Mouse (Mus musculus): ENCODE results near the gene Crabp2.

Gene Crabp2

DNA sequence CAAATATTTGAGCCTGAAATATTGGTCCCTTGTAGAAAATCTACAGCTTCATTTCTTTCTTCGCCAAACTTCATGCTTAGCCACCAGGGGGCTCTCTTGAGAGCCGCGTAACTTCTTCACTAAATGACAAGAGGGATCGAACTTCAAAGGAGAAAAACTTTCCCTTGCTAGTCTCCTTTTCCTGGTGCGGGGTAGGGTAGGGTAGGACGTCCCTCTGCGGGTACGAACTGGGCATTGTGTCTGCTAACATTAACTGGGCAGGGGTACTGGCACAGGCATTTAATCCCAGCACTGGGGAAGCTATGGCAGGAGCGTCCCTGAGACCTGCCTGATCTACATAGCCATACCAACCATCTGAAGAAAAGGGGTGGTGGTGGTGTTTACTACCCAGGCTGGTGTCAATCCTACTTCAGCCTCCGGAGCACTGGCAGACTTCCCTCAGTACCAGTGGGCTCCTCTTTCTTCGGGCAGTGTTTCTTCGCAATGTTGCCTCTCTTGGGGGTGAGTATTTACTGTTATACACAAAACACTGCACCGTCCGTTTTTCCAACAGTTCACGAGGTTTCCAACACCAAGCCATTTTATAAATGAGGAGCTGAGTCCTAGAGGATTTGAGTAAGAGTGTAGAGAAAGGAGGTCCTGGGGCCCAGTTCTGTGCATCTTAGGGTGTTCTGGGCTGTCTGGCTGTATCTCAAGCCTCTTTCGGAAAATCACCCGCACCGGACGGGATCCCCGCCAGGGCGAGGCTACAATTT, 21.9 kb downstream of the Crabp2 start:
- no peak for TF ChIP-seq GATA4 (IDR thresholded peaks at IDR 0.05; ENCODE audit: insufficient replicate concordance, low read length)

DNA sequence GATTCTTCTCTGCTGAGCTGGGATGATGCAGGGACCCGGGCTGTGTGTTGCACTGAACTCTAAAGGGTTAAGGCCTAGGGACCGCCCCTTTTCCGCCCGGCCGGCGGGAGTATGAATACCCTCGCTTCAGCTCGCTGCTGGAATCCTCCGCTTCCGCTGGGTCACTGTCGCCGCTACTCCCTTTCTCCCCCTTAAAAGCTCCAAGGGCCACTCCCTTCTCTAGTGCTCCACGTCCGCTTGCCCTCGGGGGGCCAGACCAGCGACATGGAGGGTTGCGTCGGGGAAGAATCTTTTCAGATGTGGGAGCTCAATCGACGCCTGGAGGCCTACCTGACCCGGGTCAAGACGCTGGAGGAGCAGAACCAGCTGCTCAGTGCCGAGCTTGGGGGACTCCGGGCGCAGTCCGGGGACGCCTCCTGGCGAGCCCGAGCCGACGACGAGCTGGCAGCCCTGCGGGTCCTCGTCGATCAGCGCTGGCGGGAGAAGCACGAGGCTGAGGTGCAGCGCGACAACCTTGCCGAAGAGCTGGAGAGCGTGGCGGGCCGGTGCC, 22.5 kb downstream of the Crabp2 start, which contains the start of gene Nes:
Nes (plus strand) TSS at position 140 of the 550 bp plus-strand sequence.
- no peak for TF ChIP-seq GATA4 (IDR thresholded peaks at IDR 0.05; ENCODE audit: insufficient replicate concordance, low read length)

DNA sequence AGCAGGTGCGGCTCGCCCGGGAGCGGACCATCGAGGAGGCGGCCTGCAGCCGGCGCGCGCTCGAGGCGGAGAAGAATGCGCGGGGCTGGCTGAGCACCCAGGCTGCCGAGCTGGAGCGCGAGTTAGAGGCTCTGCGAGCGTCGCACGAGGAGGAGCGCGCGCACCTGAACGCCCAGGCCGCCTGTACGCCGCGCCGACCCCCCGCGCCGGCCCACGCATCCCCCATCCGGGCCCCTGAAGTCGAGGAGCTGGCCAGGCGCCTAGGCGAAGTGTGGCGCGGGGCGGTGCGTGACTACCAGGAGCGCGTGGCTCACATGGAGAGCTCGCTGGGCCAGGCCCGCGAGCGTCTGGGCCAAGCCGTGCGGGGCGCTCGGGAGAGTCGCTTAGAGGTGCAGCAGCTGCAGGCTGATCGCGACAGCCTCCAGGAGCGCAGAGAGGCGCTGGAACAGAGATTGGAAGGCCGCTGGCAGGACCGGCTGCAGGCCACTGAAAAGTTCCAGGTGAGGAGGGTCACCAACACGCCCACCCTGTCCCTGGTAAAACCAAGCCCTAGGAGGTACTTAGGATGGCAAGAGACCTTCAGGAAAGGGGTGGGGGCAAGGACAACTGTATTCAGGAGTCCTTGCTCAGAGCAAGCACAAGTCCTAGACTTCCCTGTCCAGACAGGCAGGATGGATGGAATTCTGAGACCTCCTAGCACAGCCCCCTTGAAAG, 23.2 kb downstream of the Crabp2 start:
- no peak for TF ChIP-seq GATA4 (IDR thresholded peaks at IDR 0.05; ENCODE audit: insufficient replicate concordance, low read length)

DNA sequence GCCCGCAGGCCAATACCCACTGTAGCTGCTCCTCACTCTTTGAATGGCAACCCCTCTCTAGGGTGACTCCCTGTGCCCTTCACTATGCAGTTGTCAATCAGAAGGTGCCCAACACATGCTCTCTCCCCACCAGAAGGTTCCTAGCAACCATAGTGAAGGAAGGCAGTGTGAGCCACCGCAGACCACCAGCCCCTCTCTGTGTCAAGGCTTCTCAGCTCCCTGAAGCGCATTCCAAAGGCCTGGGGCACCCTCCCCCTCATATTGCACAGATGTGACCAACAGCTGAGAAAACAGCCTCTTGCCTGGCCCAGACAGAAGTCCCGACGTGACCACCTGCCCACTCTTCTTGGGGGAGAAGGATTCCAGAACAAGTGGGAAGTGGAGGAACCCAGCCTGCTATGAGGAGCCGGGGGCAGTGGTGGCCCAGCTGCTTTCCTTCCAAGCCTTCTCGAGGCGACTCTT, 23.8 kb downstream of the Crabp2 start:
- TF ChIP-seq GATA4 (IDR thresholded peaks at IDR 0.05; ENCODE audit: insufficient replicate concordance, low read length) = no peak

DNA sequence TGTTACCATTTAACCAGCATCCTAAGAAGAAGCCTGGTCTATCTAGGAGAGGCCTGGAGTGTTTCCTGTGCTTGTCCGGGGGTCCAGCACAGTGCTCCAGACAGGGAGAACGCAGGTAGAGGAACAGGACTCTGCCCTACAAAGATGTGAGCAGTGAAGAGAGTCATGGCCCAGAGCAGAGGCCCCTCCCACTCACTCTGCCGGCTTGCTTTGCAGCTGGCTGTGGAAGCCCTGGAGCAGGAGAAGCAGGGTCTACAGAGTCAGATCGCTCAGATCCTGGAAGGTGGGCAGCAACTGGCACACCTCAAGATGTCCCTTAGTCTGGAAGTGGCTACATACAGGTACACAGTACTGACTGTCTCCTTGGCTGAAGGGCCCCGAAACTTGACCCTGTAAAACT, 24.3 kb downstream of the Crabp2 start:
- TF ChIP-seq GATA4 (IDR thresholded peaks at IDR 0.05; ENCODE audit: insufficient replicate concordance, low read length) = no peak

DNA sequence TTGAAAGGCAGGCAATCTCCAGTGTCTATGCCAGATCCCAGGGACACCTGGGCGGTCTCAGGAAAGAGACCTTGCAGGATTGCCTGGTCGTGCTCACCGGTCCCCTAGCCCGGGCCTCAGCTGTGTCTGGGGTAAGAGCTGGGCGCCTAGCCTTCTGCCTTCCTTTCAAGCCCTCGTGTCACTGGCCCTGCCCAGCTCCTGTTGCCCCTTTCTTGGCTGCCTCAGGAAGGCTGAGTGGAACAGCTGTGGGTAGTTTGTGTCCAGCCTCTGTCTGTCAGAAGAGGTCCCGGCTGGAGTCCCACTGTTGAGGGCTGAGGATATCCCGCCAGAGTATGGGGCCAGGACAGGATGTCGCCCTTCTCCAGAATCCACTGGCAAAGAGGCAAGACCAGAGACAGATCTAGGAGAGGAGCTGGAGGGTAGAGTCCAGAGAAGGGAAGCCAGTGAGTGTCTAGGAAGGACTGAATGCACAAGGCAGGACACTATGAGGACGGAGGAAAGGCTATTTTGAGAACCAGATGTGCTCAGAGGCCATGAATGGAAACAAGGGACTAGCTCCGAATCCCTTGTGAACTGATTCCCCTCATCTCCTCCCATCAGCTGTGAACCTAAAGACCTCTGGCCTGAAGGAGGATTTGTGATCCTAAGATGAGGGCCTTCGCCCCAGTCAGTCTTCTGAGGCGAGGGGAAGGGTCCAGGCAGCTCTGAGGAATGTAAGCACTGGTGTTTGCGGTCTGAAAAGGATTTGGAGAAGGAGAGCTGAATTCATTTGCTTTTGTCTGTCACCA, 25.3 kb downstream of the Crabp2 start:
- TF ChIP-seq GATA4 (IDR thresholded peaks at IDR 0.05; ENCODE audit: insufficient replicate concordance, low read length) = no peak

DNA sequence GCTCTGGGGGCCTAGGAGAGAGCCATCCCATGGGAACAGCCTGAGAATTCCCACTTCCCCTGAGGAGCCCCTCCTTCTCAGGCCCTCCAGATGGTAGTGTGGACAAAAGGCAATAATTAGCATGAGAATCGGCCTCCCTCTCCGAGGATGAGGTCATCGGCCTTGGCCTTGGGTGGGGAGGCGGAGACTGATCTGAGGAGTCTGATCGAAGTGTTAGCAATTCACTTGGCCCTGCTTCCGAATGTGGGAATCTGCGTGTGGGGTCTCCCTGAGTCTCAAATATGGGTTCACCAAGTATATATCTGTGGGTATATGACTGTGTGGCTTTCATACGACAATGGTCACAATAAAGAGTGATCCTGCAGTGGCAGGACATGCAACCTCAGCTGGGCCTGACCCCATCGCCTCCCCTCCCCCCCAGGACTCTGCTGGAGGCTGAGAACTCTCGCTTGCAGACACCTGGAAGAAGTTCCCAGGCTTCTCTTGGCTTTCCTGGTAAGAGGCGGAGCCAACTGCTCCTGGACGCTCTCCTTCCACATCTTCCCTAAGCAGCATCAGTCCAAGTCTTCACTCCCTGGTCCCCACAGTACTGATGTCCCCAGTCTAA, 26.0 kb downstream of the Crabp2 start:
- TF ChIP-seq GATA4 (IDR thresholded peaks at IDR 0.05; ENCODE audit: insufficient replicate concordance, low read length) = no peak

DNA sequence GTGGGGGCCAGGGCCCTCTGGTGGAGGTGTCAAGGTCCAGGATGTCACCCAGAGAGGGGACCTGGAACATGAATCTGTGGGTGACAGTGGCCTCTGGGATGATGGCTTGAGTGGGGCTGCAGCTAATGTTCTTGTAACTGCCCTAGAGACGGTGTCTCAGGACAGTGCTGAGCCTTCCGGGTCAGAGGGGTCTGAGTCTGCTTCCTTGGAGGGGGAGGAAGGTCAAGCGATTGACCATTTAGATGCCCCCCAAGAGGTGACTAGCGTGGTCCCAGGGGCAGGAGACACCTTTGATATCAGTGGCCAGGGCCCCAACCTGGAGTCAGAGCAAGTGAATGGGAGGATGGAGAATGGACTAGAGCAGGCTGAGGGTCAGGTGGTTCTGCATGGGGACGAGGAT, 31.0 kb downstream of the Crabp2 start:
- TF ChIP-seq GATA4 (IDR thresholded peaks at IDR 0.05; ENCODE audit: insufficient replicate concordance, low read length) = no peak

DNA sequence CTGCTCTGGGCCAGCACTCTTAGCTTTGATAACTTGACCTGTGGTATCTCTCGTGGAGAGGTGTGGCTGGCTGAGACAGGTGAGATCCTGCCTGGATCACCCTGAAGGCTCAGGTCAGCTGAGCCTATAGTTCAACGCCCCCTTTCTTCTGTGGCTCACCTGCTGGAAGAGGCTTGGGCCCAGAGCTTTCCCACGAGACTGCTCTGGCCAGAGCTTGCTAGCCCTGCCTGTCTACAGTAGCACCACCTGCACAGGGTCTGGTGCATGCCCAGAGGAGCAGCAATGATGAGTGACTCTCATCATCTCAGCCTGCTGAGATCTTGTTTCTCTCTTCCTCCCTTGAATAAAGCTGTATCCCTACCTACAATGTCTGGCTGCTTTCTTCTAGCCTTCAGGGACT, 31.6 kb downstream of the Crabp2 start:
- TF ChIP-seq GATA4 (IDR thresholded peaks at IDR 0.05; ENCODE audit: insufficient replicate concordance, low read length) = no peak

DNA sequence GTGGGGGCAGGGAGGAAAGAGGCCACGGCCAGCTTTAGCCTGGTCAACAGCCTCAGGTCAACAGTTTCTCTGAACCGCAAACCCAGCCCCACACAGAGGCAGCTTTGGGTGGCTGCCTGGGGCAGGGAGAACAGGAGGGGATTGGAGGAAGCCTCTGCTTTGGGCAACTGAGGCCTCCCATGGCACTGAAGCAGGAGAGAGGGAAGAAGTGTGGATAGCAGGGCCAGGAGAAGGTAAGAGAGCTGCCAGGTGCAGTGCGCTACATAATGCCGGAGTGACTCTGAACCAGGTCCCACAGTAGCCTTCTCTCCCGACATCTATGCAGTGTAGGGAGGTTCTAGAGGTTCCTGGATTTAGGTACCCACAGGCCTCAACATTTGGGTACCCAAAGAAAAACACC, 32.3 kb downstream of the Crabp2 start:
- TF ChIP-seq GATA4 (IDR thresholded peaks at IDR 0.05; ENCODE audit: insufficient replicate concordance, low read length) = no peak

DNA sequence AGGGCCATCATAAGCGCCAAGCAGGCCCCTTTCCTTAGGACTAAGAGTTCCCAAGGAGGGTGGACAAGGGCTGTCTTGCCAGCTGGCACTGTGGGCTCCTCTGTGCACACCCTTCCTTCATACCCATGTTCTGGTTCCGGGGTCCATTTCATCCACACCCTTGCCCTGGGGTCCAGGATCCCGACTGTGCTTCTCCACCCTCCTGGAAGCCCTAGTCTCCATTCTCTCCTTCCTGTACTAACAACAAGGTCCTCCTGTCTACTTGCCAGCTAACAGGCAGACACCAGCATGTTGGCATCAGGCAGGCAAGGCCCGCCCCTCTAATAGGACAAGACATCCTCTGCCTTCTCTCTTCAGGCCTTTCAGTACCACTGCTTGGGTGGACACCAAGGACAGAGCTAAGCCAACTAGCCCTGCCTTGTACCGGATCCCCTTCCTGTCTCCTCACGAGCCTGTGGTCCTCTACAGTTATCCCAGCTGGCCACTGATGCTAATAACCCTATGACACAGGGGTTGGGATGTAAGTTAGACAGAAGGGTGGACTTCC, 32.8 kb downstream of the Crabp2 start:
- TF ChIP-seq GATA4 (IDR thresholded peaks at IDR 0.05; ENCODE audit: insufficient replicate concordance, low read length) = no peak

DNA sequence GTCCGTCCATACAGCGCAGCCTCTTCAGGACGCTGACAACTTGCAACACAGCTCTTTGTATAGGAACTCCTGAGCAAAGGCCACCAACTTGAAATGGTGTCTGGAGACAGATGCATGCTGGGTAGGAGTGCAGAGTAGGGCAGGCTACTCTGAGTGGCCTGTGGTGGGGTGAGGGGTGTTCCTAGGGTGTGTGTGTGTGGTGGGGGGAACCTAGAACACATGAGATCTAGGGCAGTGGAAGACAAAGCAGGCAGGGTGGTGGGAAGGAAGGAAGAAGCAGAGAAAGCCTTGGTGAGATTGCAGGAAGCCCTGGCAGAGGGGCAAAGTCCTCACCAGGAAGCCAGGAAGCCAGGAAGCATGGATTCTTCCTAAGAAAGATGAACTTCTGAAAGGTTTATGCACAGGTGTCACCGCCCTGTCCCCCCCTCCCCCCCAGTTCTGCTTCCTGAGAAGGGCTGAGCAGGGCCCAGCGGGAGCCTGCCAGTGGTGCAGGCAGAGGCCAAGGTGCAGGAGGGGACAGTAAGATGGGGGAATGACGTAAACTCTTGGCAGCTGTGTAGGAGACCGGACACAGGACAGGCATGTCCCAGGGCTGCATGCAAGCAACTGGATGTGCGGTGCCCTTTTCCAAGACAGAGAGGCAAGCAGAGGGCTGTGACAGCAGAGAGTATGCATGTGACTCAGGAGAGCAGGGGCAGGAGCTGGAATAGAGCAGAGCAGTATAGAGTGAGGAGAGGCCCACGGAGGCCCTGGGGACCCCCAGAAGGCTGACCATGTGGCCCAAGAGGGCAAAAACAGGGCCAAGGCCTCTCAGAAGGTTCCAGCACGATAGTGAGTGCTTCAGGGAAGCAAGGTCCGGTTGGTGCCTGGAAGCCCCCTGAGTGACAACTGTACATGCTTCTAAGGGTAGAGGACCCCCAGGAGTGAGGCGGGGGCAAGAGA, 33.7 kb downstream of the Crabp2 start:
- TF ChIP-seq GATA4 (IDR thresholded peaks at IDR 0.05; ENCODE audit: insufficient replicate concordance, low read length) = no peak

DNA sequence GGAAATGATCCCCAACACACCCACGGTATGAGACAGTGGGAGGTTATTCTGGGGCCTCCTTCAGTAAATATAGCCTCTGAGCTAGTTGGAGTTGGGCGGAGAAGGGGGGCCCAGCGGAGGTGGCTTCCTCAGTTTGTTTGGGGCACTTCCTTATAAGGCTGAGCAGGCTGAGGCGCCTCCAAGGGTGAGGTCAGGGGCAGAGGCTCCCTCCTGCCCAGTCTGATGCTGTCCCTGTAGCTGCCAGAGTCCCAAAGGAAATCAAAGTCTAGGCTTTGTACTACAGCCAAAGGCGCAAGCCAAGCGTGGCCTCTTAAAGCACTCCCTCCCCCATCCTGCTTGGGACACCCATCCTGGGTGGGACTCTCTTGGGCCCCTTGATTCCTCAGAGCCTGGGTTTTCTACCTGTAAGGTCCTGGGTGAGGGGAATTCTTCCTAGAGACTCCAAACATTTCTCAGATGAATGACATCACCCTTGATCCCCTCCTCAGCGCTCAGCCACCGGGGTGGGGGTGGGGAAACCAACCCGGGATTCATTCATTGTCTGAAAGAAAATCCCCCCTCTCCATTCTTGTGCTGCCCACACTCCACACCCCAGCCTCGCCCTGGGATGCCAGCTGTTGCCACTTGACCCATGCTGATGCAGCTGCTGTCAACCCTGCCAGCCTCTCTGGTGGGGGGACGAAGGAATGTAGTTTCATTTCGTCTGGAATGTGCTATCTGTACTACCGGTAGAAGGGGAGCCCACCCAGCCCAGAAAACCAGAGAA, 34.6 kb downstream of the Crabp2 start:
- TF ChIP-seq GATA4 (IDR thresholded peaks at IDR 0.05; ENCODE audit: insufficient replicate concordance, low read length) = no peak; the same call in 1 of the 2 replicates

Measured in liver, adult (tissue).